Mouse (Mus musculus): ENCODE data around the gene Prkcb. TPM values are rescaled to one million over a fixed set of nuclear protein-coding genes. Genes with fewer than 3 reads are reported as not detected.
A peak's percentile ranks its signal among the peaks of the same experiment; 100 is the strongest.
"Not testable (repeated sequence)": the region's sequence is repeated elsewhere in the genome, so short reads cannot be mapped to it uniquely, and the experiment has no call there.

Gene Prkcb
- 1 to 10 TPM; 2.3 to 3.6 TPM for total RNA-seq (2021)

DNA sequence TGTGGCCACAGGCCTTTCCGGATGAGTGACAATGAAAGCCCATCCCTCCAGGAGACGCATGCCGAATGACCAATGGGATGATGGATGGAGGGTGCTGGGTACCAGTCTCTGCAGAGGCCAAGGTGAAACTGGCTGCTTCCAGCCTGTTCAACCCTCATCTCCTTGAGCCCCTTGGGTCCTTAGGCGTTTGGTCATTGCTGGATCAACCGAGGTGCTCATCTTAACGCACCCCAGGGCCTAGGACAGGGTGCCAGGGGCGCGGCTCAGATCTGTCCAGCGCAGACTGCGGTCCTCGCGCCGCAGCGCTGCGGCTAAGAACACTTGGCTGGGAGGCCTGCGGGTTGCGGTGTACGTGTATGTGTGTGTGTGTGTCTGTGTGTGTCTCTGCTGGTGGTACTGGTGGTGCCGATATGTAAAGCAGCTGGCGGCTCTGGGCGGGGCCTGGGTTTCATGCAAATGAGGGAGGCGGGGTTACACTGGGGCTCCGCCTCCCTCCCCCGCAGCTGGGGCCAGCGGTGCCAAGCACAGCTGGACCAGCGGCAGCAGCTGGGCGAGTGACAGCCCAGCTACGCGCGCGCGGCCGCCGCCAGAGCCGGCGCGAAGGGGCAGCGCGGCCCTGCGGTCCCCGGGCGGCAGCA, at the start of gene Prkcb:
Gene Prkcb (plus strand): TSS at position 147 of the 638 bp plus-strand sequence.
- peak; percentile 56 to 67 for DNase-seq
- intact Hi-C loops (cut with DNase I), result no loop called here

DNA sequence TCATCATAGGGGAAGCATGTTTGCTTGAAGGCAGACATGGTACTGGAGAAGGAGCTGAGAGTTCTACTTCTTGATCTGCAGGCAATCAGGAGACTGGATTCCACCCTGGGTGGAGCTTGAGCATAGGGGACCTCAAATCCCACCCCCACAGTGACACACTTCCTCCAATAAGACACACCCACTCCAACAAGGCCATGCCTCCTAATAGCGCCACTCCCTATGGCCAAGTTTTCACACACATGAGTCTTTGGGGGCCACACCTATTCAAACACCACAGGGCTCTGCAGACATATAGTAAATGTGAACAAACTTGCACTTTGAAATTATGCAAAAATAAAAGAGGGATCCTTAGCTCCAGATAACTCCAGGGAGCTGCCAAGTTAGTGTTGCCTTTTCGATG, 49.6 kb upstream of the Prkcb start:
- intact Hi-C loops (cut with DNase I), result no loop called here
- no peak for DNase-seq

DNA sequence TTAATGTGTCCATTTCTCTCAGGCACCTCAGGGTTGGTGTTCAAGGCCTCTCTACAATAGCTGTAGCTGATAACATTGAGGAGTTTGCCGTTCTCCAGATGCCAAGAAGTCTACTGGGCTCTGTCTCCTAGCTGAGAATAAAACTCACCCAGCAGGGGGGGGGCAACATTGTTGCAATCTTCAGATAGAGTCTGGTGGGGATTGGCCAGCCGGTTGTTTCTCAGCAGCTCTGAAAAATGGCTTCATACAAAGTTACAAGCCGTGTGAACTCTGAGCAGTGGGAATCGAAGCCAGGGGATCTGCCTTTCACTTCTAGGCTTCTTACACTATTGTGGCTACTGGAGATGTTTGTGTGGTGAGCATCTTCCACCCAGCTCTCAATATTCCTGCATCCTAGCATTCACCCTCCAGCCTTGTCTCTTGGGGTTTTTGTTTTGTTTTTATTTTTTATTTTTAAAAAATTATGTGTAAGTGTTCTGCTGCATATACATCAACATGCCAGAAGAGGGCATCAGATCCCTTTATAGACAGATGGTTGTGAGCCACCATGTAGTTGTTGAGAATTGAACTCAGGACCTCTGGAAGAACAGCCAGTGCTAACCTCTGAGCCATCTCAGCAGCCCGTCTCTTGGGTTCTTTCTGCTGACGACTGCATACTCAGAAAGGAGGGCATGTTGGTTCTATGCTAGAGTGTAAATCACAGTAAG, 48.0 kb upstream of the Prkcb start:
- intact Hi-C loops (cut with DNase I), result no loop called here
- no peak for DNase-seq

DNA sequence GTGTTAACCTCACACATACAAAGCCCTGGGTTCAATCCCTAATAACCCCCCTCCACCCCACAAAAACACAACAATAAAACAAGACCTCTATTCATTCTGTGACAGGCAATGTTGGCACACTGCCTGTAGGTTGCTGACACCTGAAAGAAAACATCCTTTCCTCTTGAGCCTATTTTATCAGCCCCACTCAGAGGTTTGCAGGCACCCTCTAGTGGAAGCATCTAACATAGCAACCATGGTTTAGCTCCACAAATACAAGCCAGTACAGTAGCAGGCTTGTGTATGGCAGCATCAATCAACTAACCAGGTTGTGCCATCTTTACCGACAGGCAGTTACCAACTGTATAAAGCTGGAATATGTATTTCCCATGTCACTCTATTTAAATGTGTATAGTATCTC, 46.3 kb upstream of the Prkcb start:
- peak; percentile 46 to 56 for DNase-seq
- intact Hi-C loops (cut with DNase I), result loop anchor here (1.0 kb wide), 1 partner anchor 43 kb away; no protein-coding TSS in a partner anchor

DNA sequence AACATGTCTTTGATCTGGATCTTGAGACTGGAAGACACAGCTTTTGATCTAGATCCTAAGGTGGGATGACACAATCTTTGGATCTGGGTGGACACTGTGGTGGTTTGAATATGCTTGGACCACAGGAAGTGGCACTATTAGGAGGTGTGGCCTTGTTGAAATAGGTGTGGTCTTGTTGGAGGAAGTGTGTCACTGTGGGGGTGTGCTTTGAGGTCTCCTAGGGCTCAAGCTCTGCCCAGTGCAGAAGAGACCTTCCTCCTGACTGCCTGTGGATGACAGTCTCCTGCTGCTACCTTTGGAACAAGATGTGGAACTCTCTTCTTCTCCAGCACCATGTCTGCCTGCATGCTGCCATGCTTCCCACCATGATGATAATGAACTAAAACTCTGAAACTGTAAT, 45.8 kb upstream of the Prkcb start:
- intact Hi-C loops (cut with DNase I), result loop anchor here (1.0 kb wide), 1 partner anchor 43 kb away; no protein-coding TSS in a partner anchor
- not testable (repeated sequence) for DNase-seq

DNA sequence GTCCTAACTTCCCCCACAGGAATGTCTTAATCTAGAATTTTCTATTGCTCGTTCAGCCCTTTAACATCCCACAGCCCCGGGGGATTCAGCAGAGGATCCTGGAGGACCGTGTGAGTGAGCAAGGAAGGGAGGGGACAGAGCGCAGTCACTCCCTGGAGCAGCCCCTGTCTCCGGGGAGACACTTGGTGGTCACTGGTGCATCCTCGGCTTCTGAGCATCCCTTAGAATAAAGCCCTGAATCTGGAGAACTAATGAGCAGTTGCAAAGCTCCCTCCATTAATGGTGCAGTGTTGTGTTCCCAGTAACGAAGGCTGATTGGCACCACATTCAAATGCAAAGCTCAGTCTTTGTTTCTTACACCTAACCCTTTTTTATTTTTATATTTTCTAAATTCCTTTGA, 44.4 kb upstream of the Prkcb start:
- DNase-seq, result no peak
- intact Hi-C loops (cut with DNase I), result no loop called here

DNA sequence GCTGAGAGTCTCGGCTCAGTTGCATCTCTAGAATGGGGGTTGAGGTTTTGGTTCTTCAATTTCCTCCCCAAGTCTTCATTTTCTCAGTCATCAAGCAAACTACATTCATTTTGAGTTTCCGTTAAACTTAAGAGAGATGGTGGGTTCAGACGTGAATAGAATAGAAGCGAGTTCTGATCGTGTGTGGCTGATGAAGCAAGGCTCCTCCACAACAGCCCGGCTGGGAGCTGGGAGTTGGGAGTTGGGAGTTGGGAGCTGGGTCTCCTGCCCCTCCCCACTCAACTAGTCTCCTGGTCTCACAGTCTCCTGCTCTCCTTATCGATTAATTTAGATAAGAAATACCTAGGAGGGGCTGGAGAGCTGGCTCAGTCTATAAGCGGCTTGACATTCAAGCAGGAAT, 44.0 kb upstream of the Prkcb start:
- no peak for DNase-seq
- intact Hi-C loops (cut with DNase I), result no loop called here

DNA sequence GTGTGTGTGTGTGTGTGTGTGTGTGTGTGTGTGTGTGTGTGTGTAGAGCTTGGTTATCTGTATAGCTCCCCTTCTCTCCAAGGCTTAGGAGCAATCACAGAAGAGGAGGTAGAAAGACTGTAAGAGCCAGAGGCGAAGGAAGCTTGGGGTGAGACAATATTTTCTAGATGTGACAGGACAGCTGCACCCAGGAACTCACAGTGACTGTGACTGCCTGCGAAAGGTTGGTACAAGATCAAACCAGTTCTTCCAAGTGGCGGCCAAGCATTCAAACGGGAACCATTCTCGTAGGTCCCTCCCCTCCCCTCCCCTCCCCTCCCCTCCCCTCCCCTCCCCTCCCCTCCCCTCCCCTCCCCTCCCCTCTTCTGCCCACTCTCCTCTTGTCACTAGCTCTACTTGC, 42.6 kb upstream of the Prkcb start:
- intact Hi-C loops (cut with DNase I), result no loop called here
- no peak for DNase-seq

DNA sequence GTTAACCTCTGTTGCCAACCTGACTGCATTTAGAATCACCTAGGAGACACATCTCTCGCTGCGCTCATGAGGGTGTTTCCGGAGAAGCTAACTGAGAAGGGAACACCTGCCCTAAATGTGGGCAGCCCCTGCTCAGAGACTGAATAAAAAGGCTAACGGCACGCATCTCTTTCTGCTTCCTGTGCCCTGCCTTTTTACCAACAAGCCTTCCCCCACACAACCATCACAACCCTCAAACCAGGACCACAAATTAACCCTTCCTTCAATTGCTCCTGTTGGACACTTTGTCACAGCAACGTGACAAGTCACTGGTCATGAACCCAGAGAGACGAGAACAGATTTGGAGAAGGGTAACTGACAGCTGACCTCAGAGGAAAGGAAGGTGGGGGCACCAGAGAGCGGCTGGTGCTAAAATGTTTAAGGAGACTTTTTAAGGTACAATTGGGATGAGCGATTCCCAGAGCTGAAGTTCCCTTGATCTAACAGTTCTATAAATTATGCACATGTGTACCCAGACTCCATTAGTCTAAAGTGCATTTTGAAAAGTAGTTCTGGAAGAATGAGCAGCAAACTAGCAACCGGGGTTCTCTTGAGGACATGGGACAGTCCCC, 41.2 kb upstream of the Prkcb start:
- intact Hi-C loops (cut with DNase I), result no loop called here
- no peak for DNase-seq

DNA sequence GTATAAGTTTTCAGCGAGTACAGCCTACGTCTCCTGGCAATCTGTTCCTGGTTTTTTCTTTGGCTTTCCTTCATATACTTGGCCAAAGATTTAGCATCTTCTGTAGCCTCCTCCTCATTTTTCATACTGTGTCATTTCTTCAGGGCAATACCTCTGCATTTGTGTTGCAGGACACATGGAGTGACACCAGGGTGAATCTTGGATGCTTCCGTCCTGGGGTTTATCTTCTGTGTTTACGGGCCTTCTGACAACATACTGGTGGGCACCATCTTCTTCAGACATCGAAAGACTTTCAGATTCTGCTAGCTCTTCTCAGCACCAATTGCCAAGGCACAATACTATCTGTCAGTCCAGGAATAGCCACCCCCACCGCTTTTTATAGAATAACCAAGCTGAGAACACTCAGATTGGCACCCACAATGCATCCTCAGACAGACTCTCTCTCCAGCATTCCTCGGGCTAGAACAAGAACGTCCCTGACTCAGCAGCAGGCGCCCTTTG, 39.2 kb upstream of the Prkcb start:
- no peak for DNase-seq
- intact Hi-C loops (cut with DNase I), result no loop called here

DNA sequence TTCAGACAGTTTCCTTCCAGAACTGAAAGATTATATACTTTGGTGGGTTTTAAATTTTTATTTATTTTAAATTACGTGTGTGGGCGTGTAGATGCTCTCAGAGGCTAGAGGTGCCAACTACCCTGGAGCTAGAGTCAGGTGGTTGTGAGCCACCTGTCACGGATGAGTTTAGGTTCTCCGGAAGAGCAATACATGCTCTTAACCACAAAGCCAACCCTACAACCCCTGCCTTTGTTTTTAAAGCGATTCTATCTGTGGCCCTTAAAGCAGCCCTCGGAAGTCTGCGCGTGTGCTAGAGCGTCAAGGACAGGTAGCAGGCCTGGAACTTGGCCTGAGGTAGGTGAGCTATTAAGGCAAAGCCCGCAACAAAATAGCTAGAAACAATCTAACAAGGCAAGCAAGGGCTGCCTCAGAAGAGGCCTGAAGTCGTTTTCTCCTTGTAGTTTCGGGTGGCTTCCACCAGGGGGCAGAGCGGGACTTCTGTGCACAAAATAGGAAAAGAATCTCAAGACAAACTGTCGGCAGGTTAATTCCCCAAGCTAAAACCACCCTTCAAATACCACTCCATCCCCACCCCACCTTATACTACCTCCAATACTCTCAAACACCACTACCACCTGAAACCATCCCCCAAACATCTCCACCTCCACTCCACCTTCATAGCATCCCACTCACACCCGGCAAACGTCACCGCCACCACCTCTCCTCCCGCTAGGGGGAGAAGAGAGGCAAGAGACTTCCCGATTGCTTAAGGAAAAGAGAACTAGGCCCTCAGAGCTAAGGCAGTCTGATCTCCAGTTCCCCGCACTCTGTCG, 37.1 kb upstream of the Prkcb start:
- intact Hi-C loops (cut with DNase I), result loop anchor here (1.0 to 5.0 kb wide), 2 partner anchors 208 to 671 kb away; no protein-coding TSS in a partner anchor
- peak; percentile 73 to 81 for DNase-seq

DNA sequence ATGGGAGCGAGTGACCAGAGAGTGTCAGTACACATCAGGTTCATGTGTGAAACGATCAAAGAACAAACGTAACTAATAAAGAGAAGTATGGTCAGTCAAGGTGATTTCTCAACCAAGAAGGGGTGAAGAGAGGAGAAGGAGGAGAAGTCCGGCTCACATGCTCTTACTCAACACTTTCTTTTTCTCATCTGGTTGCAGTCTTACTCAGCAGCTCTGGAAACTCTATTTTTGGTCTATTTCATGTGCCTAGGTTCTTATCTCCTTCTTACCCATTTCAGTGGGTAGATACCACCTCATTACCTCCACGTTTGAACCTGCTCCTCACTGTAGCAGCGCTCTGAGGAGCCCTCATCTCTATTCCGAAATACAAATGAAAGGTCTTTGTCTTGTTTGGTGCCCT, 31.8 kb upstream of the Prkcb start:
- no peak for DNase-seq
- intact Hi-C loops (cut with DNase I), result no loop called here

DNA sequence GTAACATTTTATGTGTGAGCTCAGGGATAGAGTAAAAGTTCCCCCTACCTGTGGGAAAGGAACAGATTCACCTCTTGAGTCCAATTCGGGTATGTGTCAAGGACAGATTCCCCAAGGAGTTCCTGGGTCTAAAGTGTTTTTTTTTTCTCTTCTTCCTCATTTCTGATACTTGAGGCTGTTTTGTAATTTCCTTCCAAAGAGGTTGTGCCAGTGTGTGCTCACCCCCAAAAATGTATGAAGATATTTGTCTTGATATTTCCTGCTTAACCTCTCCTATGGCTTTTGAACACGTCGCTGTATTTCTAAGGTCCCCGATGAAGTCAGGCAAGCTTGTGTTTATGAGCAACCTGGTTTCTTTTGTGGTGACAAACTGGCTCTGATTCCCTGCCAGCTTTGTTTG, 30.0 kb upstream of the Prkcb start:
- intact Hi-C loops (cut with DNase I), result no loop called here
- no peak for DNase-seq

DNA sequence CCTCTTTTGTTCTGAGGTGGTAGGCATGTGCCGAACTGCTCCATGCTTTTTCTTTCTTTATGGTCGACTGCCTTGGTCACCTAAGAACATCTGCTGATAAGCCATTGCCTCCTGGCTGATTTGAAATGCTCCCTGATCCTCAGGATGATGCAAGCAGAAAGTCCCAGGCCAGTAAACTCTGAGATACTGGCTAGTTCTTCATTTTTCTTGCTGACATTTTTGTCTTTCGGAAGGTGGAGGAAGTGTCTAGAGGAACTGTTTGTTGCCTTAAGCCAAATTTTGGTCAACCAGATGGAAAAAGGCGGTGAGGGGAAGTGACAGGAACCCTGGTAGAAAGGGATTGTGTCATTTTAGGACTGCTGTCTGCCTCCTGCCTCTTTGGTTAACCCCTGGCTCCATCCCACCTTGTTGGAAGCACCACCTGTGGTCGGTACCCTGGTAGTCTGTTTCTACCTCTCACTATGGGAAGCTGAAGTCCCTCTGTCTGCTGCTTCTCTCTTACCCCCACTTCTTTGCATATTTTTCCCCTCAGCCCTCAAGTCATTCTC, 28.4 kb upstream of the Prkcb start:
- intact Hi-C loops (cut with DNase I), result no loop called here
- peak; percentile 12 to 16 for DNase-seq

DNA sequence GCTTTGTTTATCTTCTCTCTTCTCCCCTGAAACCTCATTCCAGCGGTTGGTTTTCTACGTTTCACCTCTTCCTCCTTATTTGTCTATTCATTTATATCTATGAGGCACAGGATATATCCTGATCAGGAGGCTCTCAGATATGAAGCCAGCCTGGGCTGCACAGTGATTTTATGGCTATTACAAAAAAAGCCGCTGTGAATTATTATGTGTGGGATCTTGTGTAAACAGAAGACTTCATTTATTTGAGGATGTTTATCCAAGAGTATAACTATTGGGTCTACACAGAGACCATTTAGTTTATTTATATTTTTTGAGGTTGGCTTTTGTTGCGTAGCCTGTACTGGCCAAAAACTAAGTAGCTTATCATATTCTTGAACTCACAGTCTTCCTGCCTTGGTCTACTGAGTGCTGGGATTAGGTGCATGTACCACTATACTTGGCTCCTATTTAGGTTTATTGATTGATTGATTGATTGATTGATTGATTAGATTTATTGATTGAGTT, 19.5 kb upstream of the Prkcb start:
- intact Hi-C loops (cut with DNase I), result no loop called here
- no peak for DNase-seq

DNA sequence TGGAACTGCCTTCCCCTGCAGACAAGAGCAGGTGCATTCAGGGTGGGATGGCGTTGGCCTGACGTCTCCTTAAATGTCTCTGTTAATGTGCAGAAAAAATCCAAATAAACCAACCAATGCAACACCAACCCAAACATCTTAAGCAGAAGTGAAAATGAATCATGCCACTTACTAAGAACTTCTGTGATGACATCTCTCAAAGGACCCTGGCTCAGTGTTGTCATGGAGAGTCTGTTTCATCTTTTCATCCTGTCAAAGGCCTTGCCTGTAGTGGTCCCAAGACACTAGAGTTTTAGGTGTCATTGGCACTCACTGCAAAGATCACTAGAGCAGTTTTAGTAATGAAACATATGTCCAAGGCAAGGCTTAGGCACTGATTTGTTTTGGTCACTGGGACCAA, 16.2 kb upstream of the Prkcb start:
- intact Hi-C loops (cut with DNase I), result no loop called here
- no peak for DNase-seq

DNA sequence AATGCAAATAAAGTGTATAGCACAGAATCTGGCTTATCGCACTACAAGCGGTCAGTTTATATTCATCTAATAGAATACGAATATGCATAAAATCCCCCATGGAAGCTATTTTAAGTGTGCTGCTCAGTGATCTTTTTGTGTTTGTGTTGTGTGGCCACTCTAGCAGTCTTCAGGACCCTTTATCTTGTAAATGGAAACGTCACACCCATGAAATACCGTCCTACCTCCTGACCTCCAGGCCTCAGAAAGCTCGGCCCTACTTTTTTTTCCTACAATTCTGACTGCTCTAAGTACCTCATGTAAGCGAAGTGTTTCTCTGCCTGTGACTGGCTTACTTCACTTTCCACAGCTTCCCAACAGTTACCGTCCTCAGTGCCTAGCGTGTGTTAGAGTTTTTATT, 9.0 kb upstream of the Prkcb start:
- no peak for DNase-seq
- intact Hi-C loops (cut with DNase I), result no loop called here

DNA sequence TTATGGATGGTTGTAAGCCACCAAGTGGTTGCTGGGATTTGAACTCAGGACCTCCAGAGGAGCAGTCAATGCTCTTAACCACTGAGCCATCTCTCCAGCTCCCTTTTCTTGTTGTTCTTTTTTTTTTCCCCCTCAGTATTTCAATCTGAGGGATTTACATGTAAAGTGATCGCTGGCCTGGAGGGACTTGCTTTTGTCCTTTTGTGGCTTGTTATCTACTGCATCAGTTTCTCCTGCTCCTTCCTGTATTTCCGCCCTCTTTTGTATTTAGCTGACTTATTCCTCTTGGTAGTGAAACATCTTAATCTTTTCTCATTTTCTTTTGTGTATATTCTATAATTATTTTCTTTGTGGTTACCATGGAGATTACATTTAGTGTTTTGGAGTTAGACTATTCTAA, 8.2 kb upstream of the Prkcb start:
- intact Hi-C loops (cut with DNase I), result no loop called here
- no peak for DNase-seq

DNA sequence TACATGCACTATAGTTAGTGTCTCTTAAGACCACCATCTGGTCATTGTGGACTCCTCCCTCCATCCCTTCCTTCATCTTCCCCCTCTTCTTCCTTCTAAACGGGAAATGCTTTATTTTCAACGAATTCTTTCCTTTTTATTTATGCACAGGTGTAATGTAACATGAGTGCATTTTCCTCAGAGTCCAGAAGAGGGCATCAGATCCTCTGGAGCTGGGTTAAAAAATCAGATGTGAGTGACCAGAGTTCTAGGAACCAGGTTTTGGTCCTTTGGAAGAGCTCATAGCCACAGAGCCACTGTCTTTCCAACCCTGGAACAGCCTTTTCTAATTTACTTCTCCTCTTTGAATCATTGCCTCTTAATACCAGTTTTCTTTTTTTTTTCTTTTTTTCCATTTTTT, 6.0 kb upstream of the Prkcb start:
- DNase-seq, result no peak
- intact Hi-C loops (cut with DNase I), result no loop called here

DNA sequence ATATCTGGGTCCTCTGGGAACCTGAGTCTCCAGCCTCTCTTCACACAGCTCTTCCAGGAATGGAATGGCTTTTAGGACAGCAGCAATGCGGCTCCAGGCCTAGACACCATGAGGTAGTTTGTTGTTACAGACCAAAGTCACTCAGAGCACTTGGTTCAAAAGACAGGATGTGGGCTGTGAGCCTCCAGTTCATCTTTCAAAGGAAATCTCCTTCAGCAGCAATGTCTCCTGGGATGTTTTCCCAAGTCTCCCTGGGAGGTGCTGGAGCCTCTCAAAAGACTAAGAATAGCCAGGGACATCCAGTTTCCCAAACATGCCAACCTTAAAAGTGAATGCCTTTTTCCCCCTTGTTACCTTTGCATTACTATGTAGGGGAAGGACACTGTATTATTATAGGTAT, 1.3 kb upstream of the Prkcb start:
- intact Hi-C loops (cut with DNase I), result no loop called here
- DNase-seq, result no peak
